Mouse (Mus musculus) urinary bladder, postnatal 25 days (tissue): ENCODE measurements around the gene Fbxl14.
A peak's percentile ranks its signal among the peaks of the same experiment; 100 is the strongest.
"Not testable (repeated sequence)": the region's sequence is repeated elsewhere in the genome, so short reads cannot be mapped to it uniquely, and the experiment has no call there.

Experiments
- DNase-seq: peaks from one replicate; pipeline ENCODE4 v3.0.0; 2022; ENCODE audit warnings: low spot score

Fbxl14 gene

DNA sequence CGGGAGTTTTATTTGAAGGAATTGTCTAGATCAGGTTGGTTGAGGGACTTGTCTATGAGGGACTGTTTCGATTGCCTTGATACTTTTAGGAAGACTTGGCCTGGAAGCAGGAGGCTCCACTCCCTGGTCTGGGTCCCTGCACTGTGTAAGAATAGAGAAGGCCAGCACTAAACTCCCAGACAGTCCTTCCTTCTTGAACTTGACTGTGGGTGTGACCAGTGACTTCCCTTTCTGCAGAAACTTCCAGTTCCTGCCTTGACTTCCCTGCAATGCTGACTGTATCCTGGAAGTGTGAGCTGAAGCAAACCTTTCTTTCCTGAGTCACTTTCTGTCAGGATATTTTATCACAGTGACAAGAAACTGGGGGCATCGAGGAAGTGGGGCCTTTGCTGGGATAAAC is 8.7 kb upstream of the Fbxl14 start:
- DNase-seq, result no peak

DNA sequence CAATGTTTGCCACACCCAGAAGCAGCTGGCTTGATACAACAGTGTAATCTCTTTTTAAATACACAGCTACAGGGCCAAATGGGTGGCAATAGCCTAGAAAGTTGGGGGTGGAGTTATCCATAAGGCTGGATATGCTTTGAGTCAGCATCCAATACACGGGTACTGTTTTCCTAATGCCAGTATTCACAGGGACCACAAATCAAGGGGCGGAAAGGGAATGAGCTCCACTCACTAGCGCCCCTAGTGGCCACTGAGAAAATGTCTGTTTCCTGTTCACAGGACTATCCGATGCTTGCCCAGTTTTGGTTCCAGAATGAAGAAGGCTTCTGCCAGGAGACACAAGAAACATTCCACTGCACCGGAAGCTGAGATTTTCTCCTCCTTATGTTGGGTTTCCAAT is 7.3 kb upstream of the Fbxl14 start:
- peak; percentile 53 for DNase-seq

DNA sequence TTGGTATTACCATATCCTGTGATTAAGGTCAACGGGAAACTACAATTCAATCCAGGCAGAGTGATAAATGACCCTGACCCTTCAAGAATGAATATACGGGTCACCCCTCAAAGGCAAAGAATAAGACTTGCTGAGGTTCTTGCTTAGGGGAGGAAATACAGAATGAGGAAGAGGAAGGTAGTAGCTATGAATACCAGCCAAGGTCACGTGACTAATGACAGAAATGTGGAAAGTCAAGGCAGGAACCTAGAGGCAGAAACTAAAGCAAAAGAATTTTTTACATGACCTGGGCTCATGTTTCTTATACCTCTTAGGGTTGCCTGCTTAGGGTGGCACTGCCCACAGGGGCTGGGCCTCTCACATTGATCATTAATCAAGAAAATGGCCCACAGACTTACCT is 6.8 kb upstream of the Fbxl14 start:
- DNase-seq, result no peak

DNA sequence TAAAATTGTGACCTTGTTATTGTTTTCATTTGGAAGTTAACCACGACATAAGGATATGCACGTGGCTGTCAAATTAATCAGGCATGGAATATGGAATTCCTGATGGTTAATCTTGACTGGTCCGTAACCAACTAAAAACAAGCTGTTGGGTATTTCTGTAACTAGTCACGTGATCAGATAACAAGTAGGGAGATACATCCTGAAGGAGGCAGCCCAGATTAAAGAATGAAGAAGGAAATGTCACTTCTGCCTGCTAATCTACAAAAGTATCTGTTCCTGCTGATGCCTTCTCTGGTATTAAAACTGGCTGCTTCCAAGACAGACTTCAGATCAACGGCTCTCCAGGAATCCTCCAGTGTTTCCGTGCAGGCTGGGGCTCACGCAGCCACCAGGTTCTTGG is 6.0 kb upstream of the Fbxl14 start:
- no peak for DNase-seq

DNA sequence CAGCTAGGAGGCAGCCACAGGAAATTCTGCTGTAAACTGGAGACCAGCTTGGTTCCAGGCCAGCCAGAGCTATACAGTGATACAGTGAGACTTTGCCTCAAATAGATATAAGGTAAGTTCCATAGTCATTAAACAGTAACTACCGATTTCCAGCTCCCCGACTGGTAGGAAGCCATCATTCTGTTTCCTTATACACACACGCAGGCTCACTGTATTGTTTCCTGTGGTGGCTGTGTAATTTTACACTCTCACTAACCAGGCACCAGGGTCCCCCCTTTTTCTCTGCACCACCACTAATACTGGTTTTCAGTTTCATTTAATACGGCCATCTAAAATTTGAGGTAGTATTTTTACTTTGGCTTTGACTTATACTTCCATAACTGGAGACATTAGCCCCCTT is 5.5 kb upstream of the Fbxl14 start:
- no peak for DNase-seq

DNA sequence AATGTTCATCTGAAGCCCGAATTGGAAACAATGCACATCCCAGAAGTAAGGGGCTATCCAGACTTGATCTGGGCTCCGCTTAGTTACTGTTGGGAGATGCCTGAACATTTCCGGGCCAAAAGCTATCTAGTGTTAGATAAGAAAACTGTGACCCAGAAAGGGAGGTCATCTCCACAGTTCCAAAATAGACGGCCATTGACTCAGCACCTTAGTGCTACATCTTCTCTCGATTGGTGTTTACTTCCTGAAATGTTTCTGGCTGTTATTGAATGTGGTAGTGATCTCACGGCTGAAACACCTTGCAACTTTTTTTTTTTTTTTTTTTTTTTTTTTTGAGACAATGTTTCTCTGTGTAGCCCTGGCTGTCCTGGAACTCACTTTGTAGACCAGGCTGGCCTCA is 3.5 kb upstream of the Fbxl14 start:
- DNase-seq, result no peak

DNA sequence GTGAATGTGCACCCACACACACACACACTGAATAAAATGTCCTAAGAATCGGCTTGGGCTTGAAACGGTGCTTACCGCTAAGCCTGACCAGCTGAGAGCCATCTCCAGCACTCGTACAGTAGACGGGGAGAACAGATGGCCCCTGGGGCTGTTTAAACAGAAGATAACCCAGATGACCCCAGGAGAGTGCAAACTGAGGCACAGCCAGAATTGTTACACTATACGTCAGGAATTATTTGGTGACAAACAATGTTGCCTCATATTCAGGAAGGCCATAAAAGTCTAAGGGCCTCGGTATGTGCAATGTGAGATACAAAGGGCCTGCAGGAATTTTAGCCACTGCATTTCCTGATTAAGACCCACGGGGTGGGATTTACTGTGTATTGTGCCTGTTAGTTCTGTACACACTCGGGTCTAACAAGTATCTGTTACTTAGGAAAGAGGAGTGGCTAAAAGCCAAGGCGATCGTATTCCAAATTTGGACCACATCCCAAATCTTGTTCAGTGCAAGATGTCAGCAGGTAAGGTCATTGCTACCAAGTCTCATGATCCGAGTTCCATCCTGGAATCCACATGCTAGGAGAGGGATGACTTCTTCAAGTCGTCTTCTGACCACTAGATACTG is 1.7 kb upstream of the Fbxl14 start:
- DNase-seq, result no peak

DNA sequence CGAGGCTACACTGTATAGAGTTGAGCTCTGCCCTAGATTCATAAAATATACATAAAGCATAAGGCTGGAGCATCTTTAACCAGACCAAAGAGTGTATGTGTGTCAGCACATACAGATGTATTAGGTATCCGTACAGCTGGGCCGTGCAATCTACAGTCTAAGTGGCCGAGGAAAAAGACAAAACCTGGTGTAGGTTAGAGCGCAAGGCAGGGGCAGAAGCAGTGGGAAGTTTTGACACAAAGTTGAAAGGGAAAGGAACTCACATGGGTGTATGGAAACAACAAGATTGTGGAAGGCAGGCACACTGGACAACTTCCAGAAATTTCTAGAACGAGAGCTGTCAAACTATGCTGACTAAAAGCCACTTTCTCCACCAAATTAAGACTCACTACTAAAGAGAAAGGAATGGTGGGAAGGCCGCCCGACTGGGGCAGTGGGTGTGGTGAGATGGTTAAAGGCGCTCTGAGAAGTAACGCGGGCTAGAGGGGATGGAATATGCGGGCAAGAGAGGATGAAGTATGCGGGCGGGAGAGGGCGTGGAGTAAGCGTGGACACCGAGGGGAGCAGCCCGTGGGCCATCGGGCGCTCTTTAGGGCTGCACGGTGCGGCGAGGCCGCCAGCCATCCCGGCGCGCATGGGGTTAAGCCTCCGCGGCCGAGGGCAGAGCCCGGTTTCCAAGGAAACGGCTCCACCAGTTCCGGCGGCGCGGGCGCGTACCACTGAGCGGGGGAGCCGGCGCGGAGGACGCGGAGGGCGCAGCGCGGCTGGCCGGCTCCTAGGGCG is 717 bp upstream of the Fbxl14 start:
- DNase-seq, result peak; percentile 81

DNA sequence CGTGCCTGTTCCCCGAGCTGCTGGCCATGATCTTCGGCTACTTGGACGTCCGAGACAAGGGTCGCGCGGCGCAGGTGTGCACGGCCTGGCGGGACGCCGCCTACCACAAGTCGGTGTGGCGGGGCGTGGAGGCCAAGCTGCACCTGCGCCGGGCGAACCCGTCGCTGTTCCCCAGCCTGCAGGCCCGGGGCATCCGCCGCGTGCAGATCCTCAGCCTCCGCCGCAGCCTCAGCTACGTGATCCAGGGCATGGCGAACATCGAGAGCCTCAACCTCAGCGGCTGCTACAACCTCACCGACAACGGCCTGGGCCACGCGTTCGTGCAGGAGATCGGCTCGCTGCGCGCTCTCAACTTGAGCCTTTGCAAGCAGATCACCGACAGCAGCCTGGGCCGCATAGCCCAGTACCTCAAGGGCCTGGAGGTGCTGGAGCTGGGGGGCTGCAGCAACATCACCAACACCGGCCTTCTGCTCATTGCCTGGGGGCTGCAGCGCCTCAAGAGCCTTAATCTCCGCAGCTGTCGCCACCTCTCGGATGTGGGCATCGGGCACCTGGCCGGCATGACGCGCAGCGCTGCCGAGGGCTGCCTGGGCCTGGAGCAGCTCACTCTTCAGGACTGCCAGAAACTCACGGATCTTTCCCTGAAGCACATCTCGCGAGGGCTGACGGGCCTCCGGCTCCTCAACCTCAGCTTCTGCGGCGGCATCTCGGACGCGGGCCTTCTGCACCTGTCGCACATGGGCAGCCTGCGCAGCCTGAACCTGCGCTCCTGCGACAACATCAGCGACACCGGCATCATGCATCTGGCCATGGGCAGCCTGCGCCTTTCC is 623 bp downstream of the Fbxl14 start:
- DNase-seq, result peak; percentile 50

DNA sequence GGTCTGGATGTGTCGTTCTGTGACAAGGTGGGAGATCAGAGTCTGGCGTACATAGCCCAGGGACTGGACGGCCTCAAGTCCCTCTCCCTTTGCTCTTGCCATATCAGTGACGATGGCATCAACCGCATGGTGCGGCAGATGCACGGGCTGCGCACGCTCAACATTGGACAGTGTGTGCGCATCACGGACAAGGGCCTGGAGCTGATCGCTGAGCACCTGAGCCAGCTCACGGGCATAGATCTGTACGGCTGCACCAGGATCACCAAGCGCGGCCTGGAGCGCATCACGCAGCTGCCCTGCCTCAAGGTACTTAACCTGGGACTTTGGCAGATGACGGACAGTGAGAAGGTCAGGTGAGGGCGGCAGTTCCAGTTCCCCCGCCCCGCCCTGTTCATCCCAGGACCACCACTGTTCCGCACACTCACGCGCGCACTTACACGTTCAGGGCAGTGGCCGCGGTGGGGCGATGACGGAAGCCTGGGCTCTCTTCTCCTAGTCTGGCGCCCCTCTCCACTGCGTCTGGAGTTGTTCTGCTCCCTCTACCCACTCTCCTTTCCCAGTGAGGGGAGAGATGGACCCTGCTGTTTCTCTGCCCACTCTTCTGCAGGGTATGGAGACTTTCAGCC is 1.4 kb downstream of the Fbxl14 start:
- no peak for DNase-seq

DNA sequence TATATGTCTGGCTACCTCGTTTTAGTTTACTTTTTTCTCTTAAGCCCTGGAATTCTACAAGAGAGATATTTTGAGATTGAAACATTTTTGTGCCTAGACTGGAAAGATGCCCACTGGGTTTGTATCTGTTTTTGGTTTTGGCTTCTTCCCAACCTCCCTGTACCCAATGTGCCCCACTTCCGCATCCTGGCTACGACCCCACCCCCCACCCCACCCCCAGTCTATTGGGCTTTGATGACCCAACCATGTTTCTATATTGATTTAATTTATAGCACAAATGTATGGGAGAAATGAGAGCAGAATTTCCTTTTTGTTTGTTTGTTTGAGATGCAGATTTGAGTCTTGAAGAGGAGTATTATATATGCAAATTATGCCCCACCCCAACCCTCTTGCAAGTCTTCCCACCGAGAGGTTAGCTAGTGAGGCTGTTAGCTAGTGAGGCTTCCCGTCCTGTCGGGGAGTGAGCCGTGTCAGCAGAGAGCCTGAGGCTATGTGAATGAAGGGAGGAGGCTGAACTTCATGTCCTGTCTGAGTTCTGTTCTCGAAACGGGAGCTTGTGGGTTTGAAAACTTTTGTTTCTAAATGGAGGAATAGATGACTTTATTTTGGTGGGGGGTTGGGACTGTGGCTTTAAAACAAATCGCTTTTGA is 2.4 kb downstream of the Fbxl14 start:
- DNase-seq, result not testable (repeated sequence)

DNA sequence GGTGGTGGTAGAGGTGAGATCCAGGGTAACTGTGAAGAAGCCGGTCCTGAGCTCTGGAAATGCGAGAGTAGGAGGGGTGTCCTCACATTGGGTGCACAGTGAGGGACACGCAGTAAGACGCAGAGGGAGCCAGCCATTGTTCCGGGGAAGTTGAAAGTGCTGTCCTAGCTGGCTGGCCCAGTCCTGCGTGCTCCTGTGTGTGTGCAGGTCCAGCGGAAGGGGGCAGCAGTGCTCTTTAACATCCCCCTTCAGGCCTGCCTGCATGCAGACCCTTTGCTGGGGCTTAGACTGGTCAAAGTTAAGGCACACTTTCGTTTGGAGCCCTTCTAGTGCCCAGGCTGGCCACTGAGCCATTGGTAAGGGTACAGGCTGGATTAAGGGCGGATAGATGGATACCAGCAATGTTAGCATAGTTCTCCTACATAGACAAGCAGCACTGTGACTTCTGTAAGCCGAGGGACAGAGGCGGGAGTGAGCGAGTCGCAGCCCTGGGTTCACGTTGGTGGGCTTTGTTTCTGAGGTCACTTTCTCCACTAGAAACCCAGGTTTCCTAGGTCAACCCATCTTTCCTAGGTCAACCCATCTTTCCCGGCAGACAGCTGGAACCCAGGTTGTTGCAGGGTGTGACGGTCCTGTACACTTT is 3.6 kb downstream of the Fbxl14 start:
- DNase-seq, result no peak

DNA sequence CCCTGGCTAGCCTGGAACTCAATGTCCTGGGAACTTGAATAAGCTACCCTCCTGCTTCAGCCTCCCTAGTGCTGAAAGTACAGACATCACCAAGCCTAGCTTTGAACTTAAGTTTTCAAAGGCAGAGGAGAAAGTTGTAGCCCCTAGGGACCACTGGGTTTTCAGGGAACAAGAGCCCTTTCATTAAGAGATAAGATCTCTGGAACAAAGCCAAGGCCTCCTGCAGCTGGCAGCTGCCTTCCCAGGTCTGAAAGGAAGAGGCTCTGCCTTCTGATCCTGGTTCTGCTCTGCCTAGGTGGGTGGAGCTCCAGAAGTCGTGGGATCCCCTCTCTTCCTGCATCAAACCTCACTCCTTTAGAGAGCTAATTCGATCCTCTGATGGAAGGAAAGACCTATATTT is 6.0 kb downstream of the Fbxl14 start:
- no peak for DNase-seq

DNA sequence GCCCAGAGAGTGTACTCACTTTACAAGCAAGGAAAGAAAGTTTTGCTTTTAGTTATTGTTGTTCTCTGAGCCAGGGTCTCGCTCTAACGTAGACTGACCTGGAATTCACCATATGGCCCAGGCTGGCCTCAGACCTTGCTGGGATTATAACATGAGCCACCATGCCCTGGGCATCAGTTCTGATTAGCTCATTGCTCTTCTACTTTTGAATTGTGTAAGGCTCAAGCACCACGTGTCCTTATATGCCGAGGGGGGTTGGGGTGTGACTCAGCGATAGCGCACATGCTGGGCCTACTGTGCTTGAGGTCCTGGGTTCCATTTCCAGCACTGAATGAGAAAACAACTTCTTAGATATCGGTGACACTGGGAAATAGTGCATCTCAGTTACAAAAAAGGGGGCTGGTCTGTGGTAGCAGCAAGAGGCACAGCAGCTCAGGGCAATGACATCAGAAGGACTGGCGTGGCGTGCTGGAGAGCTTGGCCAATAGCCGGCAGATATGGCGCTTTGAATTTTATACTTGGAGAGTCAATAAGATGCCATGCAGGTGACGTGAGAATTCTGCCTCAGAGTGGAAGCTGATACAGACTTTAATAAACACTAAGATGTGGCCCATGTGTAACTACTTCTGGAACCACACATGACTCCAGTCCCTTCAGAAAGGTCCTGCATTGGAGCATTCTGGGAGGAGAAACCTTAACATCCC is 7.1 kb downstream of the Fbxl14 start:
- DNase-seq, result no peak

DNA sequence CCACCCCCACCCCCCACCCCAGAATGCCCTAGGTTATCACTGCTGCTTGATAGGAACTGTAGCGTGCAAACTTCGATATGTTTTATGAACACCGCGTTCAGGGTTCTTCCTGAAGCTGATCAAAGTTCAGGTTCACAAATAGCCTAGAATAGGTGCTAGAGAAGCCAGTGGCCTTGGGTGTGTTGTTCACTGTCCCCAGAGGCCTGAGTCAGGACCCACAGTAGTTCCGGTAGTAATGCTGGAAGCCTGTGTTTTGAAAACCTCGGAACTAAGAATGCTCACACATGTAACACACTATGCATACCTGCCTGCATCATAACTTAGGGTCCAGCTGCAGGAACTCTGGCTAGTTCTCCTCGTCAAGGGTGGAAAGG is 7.6 kb downstream of the Fbxl14 start:
- DNase-seq, result no peak

DNA sequence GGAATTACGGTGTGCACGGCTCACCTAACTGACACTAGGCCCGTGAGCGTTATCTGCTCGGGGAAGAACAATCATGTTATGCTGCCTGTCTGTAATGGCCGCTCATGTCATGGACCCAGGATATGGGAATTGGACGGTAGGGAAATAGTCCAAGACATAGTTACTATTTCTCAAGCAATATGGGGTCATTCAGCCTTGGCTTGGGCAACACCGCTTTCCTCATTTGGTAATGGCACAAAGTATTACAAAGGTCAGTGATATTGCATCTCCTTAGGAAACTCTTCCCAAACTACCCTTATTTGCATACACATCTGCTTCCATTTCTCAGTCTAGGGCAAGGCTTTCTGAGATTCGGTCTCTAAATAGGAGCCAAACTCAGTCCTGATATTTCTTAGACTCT is 8.2 kb downstream of the Fbxl14 start:
- DNase-seq, result no peak

DNA sequence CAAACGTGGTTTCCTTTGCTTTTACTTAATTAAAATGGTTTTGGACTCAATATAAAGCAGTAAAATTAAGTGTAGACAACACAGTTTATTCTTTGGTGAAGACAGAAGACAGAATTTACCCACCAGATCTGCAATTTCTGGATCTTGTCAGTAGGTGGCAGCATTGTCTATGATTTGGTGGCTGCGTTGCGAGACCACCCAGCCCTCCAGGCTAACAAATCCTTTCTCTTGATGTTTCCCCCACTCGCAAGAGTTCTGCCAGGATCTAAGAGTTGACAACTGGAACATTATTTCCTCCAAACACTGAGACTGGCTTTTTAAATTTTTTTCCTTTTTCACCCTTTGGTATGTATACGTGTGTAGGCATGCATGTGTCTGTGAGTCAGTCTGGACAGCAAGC is 10.3 kb downstream of the Fbxl14 start:
- peak; percentile 25 for DNase-seq

DNA sequence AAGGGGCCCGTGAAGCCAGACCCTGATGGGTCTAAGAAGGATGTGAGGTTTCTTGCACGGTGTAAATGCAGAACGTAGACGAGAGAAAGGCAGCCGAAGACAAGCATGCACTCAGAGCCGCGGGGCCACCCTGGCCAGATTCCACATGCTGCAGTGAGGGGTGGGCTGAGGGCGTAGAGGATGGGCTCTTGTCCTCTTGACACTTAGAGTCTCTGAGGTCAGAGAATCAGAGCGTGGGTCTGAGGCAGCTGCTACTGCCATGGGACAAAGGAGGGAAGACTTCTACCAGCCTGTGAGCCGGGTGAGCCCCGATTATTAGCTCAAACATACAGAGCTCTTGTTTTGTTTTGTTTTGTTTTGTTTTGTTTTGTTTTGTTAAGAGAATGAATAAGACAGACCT is 11.1 kb downstream of the Fbxl14 start:
- DNase-seq, result no peak

DNA sequence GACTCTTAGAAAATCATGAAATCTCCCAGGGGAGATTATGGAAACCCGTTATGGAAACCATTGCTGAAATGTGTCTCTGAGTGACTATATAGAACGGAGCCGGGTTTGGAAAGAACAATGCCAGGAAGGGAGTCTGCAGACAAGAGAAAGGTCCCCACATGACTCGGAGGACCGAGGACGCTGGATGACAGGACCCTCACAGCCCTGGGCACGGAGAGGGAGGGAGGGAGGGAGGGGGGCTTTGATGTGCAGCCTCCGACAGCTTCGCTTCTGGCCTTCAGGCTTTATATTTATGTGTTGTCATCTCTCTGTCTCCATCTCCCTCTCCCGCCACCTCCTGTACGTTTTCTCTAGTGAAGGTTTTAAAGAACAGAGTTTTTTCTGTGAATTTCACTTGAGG is 11.5 kb downstream of the Fbxl14 start:
- DNase-seq, result no peak

DNA sequence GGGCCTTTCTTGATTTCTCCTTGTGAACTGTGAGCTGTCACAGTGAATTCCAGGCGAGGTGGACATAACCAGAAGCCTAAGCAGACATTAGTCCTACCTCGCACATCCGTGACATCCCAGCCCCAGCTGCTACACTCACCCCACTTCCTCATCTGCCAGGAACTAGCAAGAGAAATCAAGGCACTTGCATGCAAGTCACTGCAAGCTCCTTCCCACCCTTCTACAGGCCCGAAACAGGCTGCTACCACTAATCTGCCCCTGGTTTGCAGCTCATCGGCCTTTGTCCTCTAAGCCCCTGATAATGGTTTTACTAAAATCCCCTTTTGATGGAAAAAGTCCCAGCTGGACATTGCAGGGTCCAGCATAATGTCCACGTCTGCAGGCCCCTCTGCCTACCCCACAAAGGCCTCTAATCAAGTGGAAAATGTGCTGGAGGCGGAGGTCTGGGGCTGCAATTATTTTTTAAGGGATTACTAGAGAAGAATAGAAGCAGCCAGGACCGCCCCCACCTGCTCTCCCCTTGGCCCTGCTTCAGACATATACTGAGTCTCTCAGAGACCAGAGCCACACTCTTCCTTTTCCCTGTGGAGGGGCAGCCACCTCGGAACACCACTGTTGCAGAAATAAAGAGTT is 12.6 kb downstream of the Fbxl14 start:
- no peak for DNase-seq

DNA sequence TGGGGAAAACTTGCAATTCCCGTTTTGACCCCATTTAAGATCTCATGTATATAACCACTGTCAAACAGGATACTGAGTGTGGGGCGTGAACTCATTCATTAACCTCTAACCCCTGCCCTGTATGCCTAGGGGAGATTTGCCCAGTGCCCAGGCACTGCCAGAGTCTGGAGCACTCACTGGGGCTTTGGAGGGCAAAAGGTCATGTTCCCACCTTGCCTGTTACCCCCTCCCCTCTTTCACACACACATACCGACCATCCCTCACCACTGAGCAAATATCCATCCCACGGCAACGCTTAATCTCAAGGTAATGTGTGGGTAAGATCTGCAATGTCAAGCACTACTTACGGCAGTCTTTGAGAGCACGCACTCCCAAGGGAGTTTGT is 13.2 kb downstream of the Fbxl14 start:
- no peak for DNase-seq
